Mouse (Mus musculus): ENCODE data around the gene Rock2. TPM values are rescaled to one million over a fixed set of nuclear protein-coding genes. Genes with fewer than 3 reads are reported as not detected.
A peak's percentile ranks its signal among the peaks of the same experiment; 100 is the strongest.

The Rock2 gene
- polyA plus RNA-seq, 2 experiments = 18.2 to 18.3 TPM

- ATAC-seq (ENCODE audit: low FRiP score, low read depth) = no peak
- Histone ChIP-seq H3K9ac (ENCODE audit: low read depth, low read length, severe bottlenecking) (no peak overlapping the region), H3K4me2 (replicated peaks; ENCODE audit: low read depth, low read length, severe bottlenecking) (no peak overlapping the region), H3K9me3 (ENCODE audit: control insufficient read depth, low read length) (no peaks in the 10 kb centered on the region), H3K4me3 (replicated peaks; ENCODE audit: low read length) (no peak overlapping the region), H3K4me1 (ENCODE audit: control insufficient read depth, insufficient read depth, low read length) (no peaks in the 10 kb centered on the region), H3K36me3 (ENCODE audit: control insufficient read depth, insufficient read depth, low read length) (peaks cover 19% of the 10 kb centered on the region), H3K27ac (replicated peaks; ENCODE audit: low read depth, low read length) (no peak overlapping the region), H3K27me3 (ENCODE audit: control insufficient read depth, insufficient read depth, low read length) (no peaks in the 10 kb centered on the region)
- no peak for DNase-seq (ENCODE audit: low spot score)
- no peak for TF ChIP-seq POLR2A (IDR thresholded peaks at IDR 0.05; ENCODE audit: borderline replicate concordance, extremely low read depth, insufficient read depth, insufficient read length)
- 84% methylated on average over 3 of the region's 3 CpGs for WGBS
Observed at GRCm38 (mm10) chr12:16941976-16942375, 47.3 kb downstream of the Rock2 start.

- TF ChIP-seq POLR2A (IDR thresholded peaks at IDR 0.05; ENCODE audit: borderline replicate concordance, extremely low read depth, insufficient read depth, insufficient read length) = no peak
- Histone ChIP-seq H3K4me1 (ENCODE audit: control insufficient read depth, insufficient read depth, low read length) (no peaks in the 10 kb centered on the region), H3K4me2 (replicated peaks; ENCODE audit: low read depth, low read length, severe bottlenecking) (no peak overlapping the region), H3K27me3 (ENCODE audit: control insufficient read depth, insufficient read depth, low read length) (no peaks in the 10 kb centered on the region), H3K36me3 (ENCODE audit: control insufficient read depth, insufficient read depth, low read length) (peaks cover 14% of the 10 kb centered on the region), H3K4me3 (replicated peaks; ENCODE audit: low read length) (no peak overlapping the region), H3K27ac (replicated peaks; ENCODE audit: low read depth, low read length) (no peak overlapping the region), H3K9ac (ENCODE audit: low read depth, low read length, severe bottlenecking) (no peak overlapping the region), H3K9me3 (ENCODE audit: control insufficient read depth, low read length) (no peaks in the 10 kb centered on the region)
- 90% methylated on average over 6 of the region's 6 CpGs for WGBS
- ATAC-seq (ENCODE audit: low FRiP score, low read depth) (no peak), DNase-seq (ENCODE audit: low spot score) (no peak)
Observed at GRCm38 (mm10) chr12:16948239-16948638, 53.5 kb downstream of the Rock2 start.

GRCm38 (mm10) chr12:16958851-16959250, 64.2 kb downstream of the Rock2 start:
- H3K4me2 ChIP-seq (replicated peaks; ENCODE audit: low read depth, low read length, severe bottlenecking) = no peak overlapping the region
- peaks cover 63% of the 10 kb centered on the region for H3K36me3 ChIP-seq (ENCODE audit: control insufficient read depth, insufficient read depth, low read length)
- no peaks in the 10 kb centered on the region for H3K4me1 ChIP-seq (ENCODE audit: control insufficient read depth, insufficient read depth, low read length)
- H3K9ac ChIP-seq (ENCODE audit: low read depth, low read length, severe bottlenecking) = no peak overlapping the region
- TF ChIP-seq POLR2A (IDR thresholded peaks at IDR 0.05; ENCODE audit: borderline replicate concordance, extremely low read depth, insufficient read depth, insufficient read length) = no peak
- H3K27ac ChIP-seq (replicated peaks; ENCODE audit: low read depth, low read length) = no peak overlapping the region
- no peak overlapping the region for H3K4me3 ChIP-seq (replicated peaks; ENCODE audit: low read length)
- ATAC-seq (ENCODE audit: low FRiP score, low read depth) (no peak), DNase-seq (ENCODE audit: low spot score) (peak; percentile 27)
- H3K9me3 ChIP-seq (ENCODE audit: control insufficient read depth, low read length) = no peaks in the 10 kb centered on the region
- WGBS = 55% methylated on average over 1 of the region's 1 CpGs
- no peaks in the 10 kb centered on the region for H3K27me3 ChIP-seq (ENCODE audit: control insufficient read depth, insufficient read depth, low read length)

- Histone ChIP-seq H3K4me2 (replicated peaks; ENCODE audit: low read depth, low read length, severe bottlenecking) (no peak overlapping the region), H3K9me3 (ENCODE audit: control insufficient read depth, low read length) (no peaks in the 10 kb centered on the region), H3K4me3 (replicated peaks; ENCODE audit: low read length) (no peak overlapping the region), H3K27ac (replicated peaks; ENCODE audit: low read depth, low read length) (no peak overlapping the region), H3K9ac (ENCODE audit: low read depth, low read length, severe bottlenecking) (no peak overlapping the region), H3K27me3 (ENCODE audit: control insufficient read depth, insufficient read depth, low read length) (no peaks in the 10 kb centered on the region), H3K4me1 (ENCODE audit: control insufficient read depth, insufficient read depth, low read length) (no peaks in the 10 kb centered on the region), H3K36me3 (ENCODE audit: control insufficient read depth, insufficient read depth, low read length) (peaks cover 72% of the 10 kb centered on the region)
- ATAC-seq (ENCODE audit: low FRiP score, low read depth) (no peak), DNase-seq (ENCODE audit: low spot score) (no peak)
- TF ChIP-seq POLR2A (IDR thresholded peaks at IDR 0.05; ENCODE audit: borderline replicate concordance, extremely low read depth, insufficient read depth, insufficient read length) = no peak
- WGBS = 74% methylated on average over 2 of the region's 2 CpGs
Observed at GRCm38 (mm10) chr12:16963354-16963753, 68.7 kb downstream of the Rock2 start.

- H3K4me2 ChIP-seq (replicated peaks; ENCODE audit: low read depth, low read length, severe bottlenecking) = no peak overlapping the region
- H3K27me3 ChIP-seq (ENCODE audit: control insufficient read depth, insufficient read depth, low read length) = no peaks in the 10 kb centered on the region
- H3K9ac ChIP-seq (ENCODE audit: low read depth, low read length, severe bottlenecking) = no peak overlapping the region
- no peaks in the 10 kb centered on the region for H3K9me3 ChIP-seq (ENCODE audit: control insufficient read depth, low read length)
- 89% methylated on average over 2 of the region's 2 CpGs for WGBS
- no peak for TF ChIP-seq POLR2A (IDR thresholded peaks at IDR 0.05; ENCODE audit: borderline replicate concordance, extremely low read depth, insufficient read depth, insufficient read length)
- H3K36me3 ChIP-seq (ENCODE audit: control insufficient read depth, insufficient read depth, low read length) = peaks cover 67% of the 10 kb centered on the region
- H3K4me1 ChIP-seq (ENCODE audit: control insufficient read depth, insufficient read depth, low read length) = no peaks in the 10 kb centered on the region
- ATAC-seq (ENCODE audit: low FRiP score, low read depth) (no peak), DNase-seq (ENCODE audit: low spot score) (no peak)
- H3K4me3 ChIP-seq (replicated peaks; ENCODE audit: low read length) = no peak overlapping the region
- no peak overlapping the region for H3K27ac ChIP-seq (replicated peaks; ENCODE audit: low read depth, low read length)
Observed at GRCm38 (mm10) chr12:16966811-16967210, 72.1 kb downstream of the Rock2 start.

- Histone ChIP-seq H3K4me2 (replicated peaks; ENCODE audit: low read depth, low read length, severe bottlenecking) (no peak overlapping the region), H3K4me3 (replicated peaks; ENCODE audit: low read length) (no peak overlapping the region), H3K36me3 (ENCODE audit: control insufficient read depth, insufficient read depth, low read length) (peaks cover 77% of the 10 kb centered on the region), H3K4me1 (ENCODE audit: control insufficient read depth, insufficient read depth, low read length) (no peaks in the 10 kb centered on the region), H3K9ac (ENCODE audit: low read depth, low read length, severe bottlenecking) (no peak overlapping the region), H3K27ac (replicated peaks; ENCODE audit: low read depth, low read length) (no peak overlapping the region), H3K9me3 (ENCODE audit: control insufficient read depth, low read length) (no peaks in the 10 kb centered on the region), H3K27me3 (ENCODE audit: control insufficient read depth, insufficient read depth, low read length) (no peaks in the 10 kb centered on the region)
- no peak for ATAC-seq (ENCODE audit: low FRiP score, low read depth)
- TF ChIP-seq POLR2A (IDR thresholded peaks at IDR 0.05; ENCODE audit: borderline replicate concordance, extremely low read depth, insufficient read depth, insufficient read length) = no peak
- no peak for DNase-seq (ENCODE audit: low spot score)
Observed at GRCm38 (mm10) chr12:16977120-16977519, 82.4 kb downstream of the Rock2 start.
